Mouse (Mus musculus) bone marrow, adult 2 months (tissue): Measurements from ENCODE around the gene Nfic.

Experiments used
- CTCF ChIP-seq: fragments of 200-500 bp; IDR thresholded peaks from 2 replicates; pipeline ENCODE4 v1.5.1; 2011; ENCODE audit warnings: low read length, control low read depth; ENCODE audit not compliant: control insufficient read depth, insufficient read depth
- POLR2A ChIP-seq: fragments of 200-500 bp; IDR thresholded peaks from 2 replicates; pipeline ENCODE4 v1.6.1; 2011; ENCODE audit warnings: low read depth, mild to moderate bottlenecking, control low read depth, low read length, borderline replicate concordance; ENCODE audit not compliant: control insufficient read depth

- no peak for TF ChIP-seq CTCF
- no peak for TF ChIP-seq POLR2A
Measured at GRCm38 (mm10) chr10:81455181-81455895, at the start of gene Nfic.
